Mouse (Mus musculus): ENCODE results near the gene Wdr24. TPM values are rescaled to one million over a fixed set of nuclear protein-coding genes. Genes with fewer than 3 reads are reported as not detected.
A peak's percentile ranks its signal among the peaks of the same experiment; 100 is the strongest.

Wdr24 gene
- polyA plus RNA-seq, 1 experiment: 36.0 TPM

- peak overlapping the region; percentile 52 for H3K27ac ChIP-seq (ENCODE audit: control insufficient read depth, insufficient read depth, low read depth, low read length)
- no peaks in the 10 kb centered on the region; the same call in 1 of the 2 replicates for H3K36me3 ChIP-seq (ENCODE audit: control insufficient read depth, insufficient read depth, low read length)
Measured at GRCm38 (mm10) chr17:25828223-25828594, 4.8 kb downstream of the Wdr24 start.

GRCm38 (mm10) chr17:25828712-25829557, 5.5 kb downstream of the Wdr24 start, which contains the start of gene Jmjd8:
TSS of gene Jmjd8 (plus strand) at chr17:25828867.
- Histone ChIP-seq H3K27me3 (ENCODE audit: control insufficient read depth, insufficient read depth, low read length) (no peaks in the 10 kb centered on the region), H3K36me3 (ENCODE audit: control insufficient read depth, insufficient read depth, low read length) (no peaks in the 10 kb centered on the region; the same call in 1 of the 2 replicates), H3K27ac (ENCODE audit: control insufficient read depth, insufficient read depth, low read depth, low read length) (peak within 1 kb of the TSS; percentile 52), H3K4me3 (ENCODE audit: control insufficient read depth, low read depth, low read length) (peak within 1 kb of the TSS; percentile 86), H3K4me1 (ENCODE audit: control insufficient read depth, insufficient read depth, low read length) (peaks cover 33% of the 10 kb centered on the region)
- TF ChIP-seq CTCF (IDR thresholded peaks at IDR 0.05; ENCODE audit: control insufficient read depth, insufficient read depth, insufficient replicate concordance, low read depth, low read length) (no peak), POLR2A (IDR thresholded peaks at IDR 0.05; ENCODE audit: control insufficient read depth, low read depth, low read length) (peak; percentile 68)

More at GRCm38 (mm10) chr17:25828223-25828594, 4.8 kb downstream of the Wdr24 start:
- TF ChIP-seq CTCF (IDR thresholded peaks at IDR 0.05; ENCODE audit: control insufficient read depth, insufficient read depth, insufficient replicate concordance, low read depth, low read length) (no peak), POLR2A (IDR thresholded peaks at IDR 0.05; ENCODE audit: control insufficient read depth, low read depth, low read length) (no peak)
- Histone ChIP-seq H3K27me3 (ENCODE audit: control insufficient read depth, insufficient read depth, low read length) (no peaks in the 10 kb centered on the region), H3K4me3 (ENCODE audit: control insufficient read depth, low read depth, low read length) (peak overlapping the region; percentile 86), H3K4me1 (ENCODE audit: control insufficient read depth, insufficient read depth, low read length) (peaks cover 31% of the 10 kb centered on the region)

GRCm38 (mm10) chr17:25829558-25830017, 6.2 kb downstream of the Wdr24 start:
- Histone ChIP-seq H3K27ac (ENCODE audit: control insufficient read depth, insufficient read depth, low read depth, low read length) (peak overlapping the region; percentile 1; the same call in 1 of the 2 replicates), H3K27me3 (ENCODE audit: control insufficient read depth, insufficient read depth, low read length) (no peaks in the 10 kb centered on the region), H3K36me3 (ENCODE audit: control insufficient read depth, insufficient read depth, low read length) (no peaks in the 10 kb centered on the region; the same call in 1 of the 2 replicates), H3K4me1 (ENCODE audit: control insufficient read depth, insufficient read depth, low read length) (peaks cover 35% of the 10 kb centered on the region), H3K4me3 (ENCODE audit: control insufficient read depth, low read depth, low read length) (peak overlapping the region; percentile 86)
- no peak for TF ChIP-seq POLR2A (IDR thresholded peaks at IDR 0.05; ENCODE audit: control insufficient read depth, low read depth, low read length)
- TF ChIP-seq CTCF (IDR thresholded peaks at IDR 0.05; ENCODE audit: control insufficient read depth, insufficient read depth, insufficient replicate concordance, low read depth, low read length): no peak

- TF ChIP-seq CTCF (IDR thresholded peaks at IDR 0.05; ENCODE audit: control insufficient read depth, insufficient read depth, insufficient replicate concordance, low read depth, low read length) (no peak), POLR2A (IDR thresholded peaks at IDR 0.05; ENCODE audit: control insufficient read depth, low read depth, low read length) (no peak)
- no peaks in the 10 kb centered on the region for H3K27me3 ChIP-seq (ENCODE audit: control insufficient read depth, insufficient read depth, low read length)
- H3K4me3 ChIP-seq (ENCODE audit: control insufficient read depth, low read depth, low read length): no peak overlapping the region
- H3K4me1 ChIP-seq (ENCODE audit: control insufficient read depth, insufficient read depth, low read length): peaks cover 36% of the 10 kb centered on the region
- H3K27ac ChIP-seq (ENCODE audit: control insufficient read depth, insufficient read depth, low read depth, low read length): no peak overlapping the region
- H3K36me3 ChIP-seq (ENCODE audit: control insufficient read depth, insufficient read depth, low read length): no peaks in the 10 kb centered on the region; the same call in 1 of the 2 replicates
Measured at GRCm38 (mm10) chr17:25830200-25830753, 6.8 kb downstream of the Wdr24 start.

- Histone ChIP-seq H3K4me3 (ENCODE audit: control insufficient read depth, low read depth, low read length) (no peak overlapping the region), H3K36me3 (ENCODE audit: control insufficient read depth, insufficient read depth, low read length) (no peaks in the 10 kb centered on the region; the same call in 1 of the 2 replicates), H3K4me1 (ENCODE audit: control insufficient read depth, insufficient read depth, low read length) (peaks cover 39% of the 10 kb centered on the region), H3K27ac (ENCODE audit: control insufficient read depth, insufficient read depth, low read depth, low read length) (no peak overlapping the region), H3K27me3 (ENCODE audit: control insufficient read depth, insufficient read depth, low read length) (no peaks in the 10 kb centered on the region)
- TF ChIP-seq CTCF (IDR thresholded peaks at IDR 0.05; ENCODE audit: control insufficient read depth, insufficient read depth, insufficient replicate concordance, low read depth, low read length): no peak
- no peak for TF ChIP-seq POLR2A (IDR thresholded peaks at IDR 0.05; ENCODE audit: control insufficient read depth, low read depth, low read length)
Measured at GRCm38 (mm10) chr17:25830806-25831431, 7.5 kb downstream of the Wdr24 start.

- TF ChIP-seq CTCF (IDR thresholded peaks at IDR 0.05; ENCODE audit: control insufficient read depth, insufficient read depth, insufficient replicate concordance, low read depth, low read length) (no peak), POLR2A (IDR thresholded peaks at IDR 0.05; ENCODE audit: control insufficient read depth, low read depth, low read length) (no peak)
- Histone ChIP-seq H3K36me3 (ENCODE audit: control insufficient read depth, insufficient read depth, low read length) (no peaks in the 10 kb centered on the region), H3K27ac (ENCODE audit: control insufficient read depth, insufficient read depth, low read depth, low read length) (no peak overlapping the region; the same call in 1 of the 2 replicates), H3K4me3 (ENCODE audit: control insufficient read depth, low read depth, low read length) (peak overlapping the region; percentile 92), H3K27me3 (ENCODE audit: control insufficient read depth, insufficient read depth, low read length) (no peaks in the 10 kb centered on the region), H3K4me1 (ENCODE audit: control insufficient read depth, insufficient read depth, low read length) (peaks cover 45% of the 10 kb centered on the region)
Measured at GRCm38 (mm10) chr17:25831451-25832281, 8.2 kb downstream of the Wdr24 start.

Data from testis, adult 2 months (tissue).